Comparison of ENCODE assay signal across 8 mouse cellular contexts in genomic region chr1:133132388-133133326, GRCm38 (mm10). TPM values are rescaled to one million over a fixed set of nuclear protein-coding genes. Genes with fewer than 3 reads are reported as not detected.
DNase-seq lines count a peak whose midpoint lies in the region; ATAC-seq and TF ChIP-seq lines count a peak whose summit lies in the region.

No protein-coding gene starts in this region.

- no peak overlapping the region for H3K27ac ChIP-seq in forebrain, embryonic 11.5 days (ENCODE audit: low read depth, low read length)
- H3K27ac ChIP-seq in intestine, embryonic 16.5 days (ENCODE audit: low read length): peak overlapping the region; percentile 99

- peak; percentile 25 for DNase-seq in cerebellum, adult 11-12 months
- no peak for DNase-seq in cerebellum, adult 9-11 months
- no peak for DNase-seq in forebrain, embryonic 11.5 days (ENCODE audit: low spot score)
- no peak for DNase-seq in right cerebral cortex, adult 18-20 months

- no peaks in the 10 kb centered on the region for H3K27me3 ChIP-seq in C2C12 (ENCODE audit: control insufficient read depth, insufficient read depth, insufficient read length)
- no peaks in the 10 kb centered on the region for H3K27me3 ChIP-seq in forebrain, embryonic 11.5 days (ENCODE audit: control insufficient read depth, insufficient read depth, low read length)
- no peaks in the 10 kb centered on the region for H3K27me3 ChIP-seq in intestine, embryonic 16.5 days (replicated peaks; ENCODE audit: control insufficient read depth, insufficient read depth, low read length)
- no peaks in the 10 kb centered on the region for H3K27me3 ChIP-seq in myocyte (ENCODE audit: control insufficient read depth, insufficient read depth, insufficient read length)

- H3ac ChIP-seq in C2C12 (ENCODE audit: control insufficient read depth, insufficient read length, low read depth) (peak overlapping the region; percentile 84), myocyte (ENCODE audit: control insufficient read depth, insufficient read length) (peak overlapping the region; percentile 81)

- H3K4me1 ChIP-seq in forebrain, embryonic 11.5 days (replicated peaks; ENCODE audit: control insufficient read depth, insufficient read depth, low read length): peaks cover 27% of the 10 kb centered on the region
- peaks cover 12% of the 10 kb centered on the region for H3K4me1 ChIP-seq in intestine, embryonic 16.5 days (ENCODE audit: control insufficient read depth, insufficient read depth, low read length)

- H3K79me2 ChIP-seq in C2C12 (ENCODE audit: control insufficient read depth, insufficient read depth): peaks cover 66% of the 10 kb centered on the region
- H3K79me2 ChIP-seq in myocyte (ENCODE audit: control insufficient read depth, insufficient read depth): peaks cover 64% of the 10 kb centered on the region

- peak overlapping the region; percentile 98 for H3K9ac ChIP-seq in forebrain, embryonic 11.5 days (ENCODE audit: low read length)
- H3K9ac ChIP-seq in intestine, embryonic 16.5 days (ENCODE audit: low read depth, low read length): peak overlapping the region; percentile 100

- no peak for TF ChIP-seq CTCF in C2C12 (IDR thresholded peaks at IDR 0.05; ENCODE audit: control insufficient read depth, insufficient read depth, insufficient read length)

- peak overlapping the region; percentile 99 for H3K4me2 ChIP-seq in forebrain, embryonic 11.5 days (ENCODE audit: low read depth, low read length, severe bottlenecking)
- H3K4me2 ChIP-seq in intestine, embryonic 16.5 days (ENCODE audit: low read depth, low read length): peak overlapping the region; percentile 93
- peak overlapping the region; percentile 96 for H3K4me2 ChIP-seq in myocyte (ENCODE audit: low read depth)

- no peak for TF ChIP-seq POLR2A in myocyte (IDR thresholded peaks at IDR 0.05; ENCODE audit: insufficient read length, low read depth)

- ATAC-seq in forebrain, embryonic 11.5 days (replicated peaks; ENCODE audit: low FRiP score): no peak
- no peak for ATAC-seq in intestine, embryonic 16.5 days
- no peak for ATAC-seq in frontal cortex, adult (ENCODE audit: low TSS enrichment)

- peaks cover 62% of the 10 kb centered on the region for H3K79me3 ChIP-seq in C2C12 (ENCODE audit: low read depth)

- H3K9me3 ChIP-seq in forebrain, embryonic 11.5 days (ENCODE audit: control insufficient read depth, low read length): no peaks in the 10 kb centered on the region
- no peaks in the 10 kb centered on the region for H3K9me3 ChIP-seq in intestine, embryonic 16.5 days (ENCODE audit: control insufficient read depth, low read length)

- 26% methylated on average over 26 of the region's 26 CpGs for WGBS in forebrain, embryonic 11.5 days
- WGBS in intestine, embryonic 16.5 days: 5% methylated on average over 26 of the region's 26 CpGs

- H3K4me3 ChIP-seq in C2C12 (ENCODE audit: insufficient read depth, poor library complexity, severe bottlenecking) (peak overlapping the region; percentile 100), myocyte (peak overlapping the region; percentile 100)
- peak overlapping the region; percentile 96 for H3K4me3 ChIP-seq in forebrain, embryonic 11.5 days (ENCODE audit: low read depth, low read length)
- H3K4me3 ChIP-seq in intestine, embryonic 16.5 days (ENCODE audit: low read length): peak overlapping the region; percentile 98

- peaks cover 52% of the 10 kb centered on the region for H3K36me3 ChIP-seq in C2C12 (ENCODE audit: control insufficient read depth, insufficient read depth)
- no peaks in the 10 kb centered on the region; the same call in 1 of the 2 replicates for H3K36me3 ChIP-seq in forebrain, embryonic 11.5 days (ENCODE audit: control insufficient read depth, insufficient read depth, low read length)
- H3K36me3 ChIP-seq in intestine, embryonic 16.5 days (ENCODE audit: control insufficient read depth, insufficient read depth, low read length): peaks cover 4% of the 10 kb centered on the region; the same call in 1 of the 2 replicates
- H3K36me3 ChIP-seq in myocyte (ENCODE audit: control insufficient read depth, insufficient read depth): peaks cover 37% of the 10 kb centered on the region

TF ChIP-seq in C2C12, 6 proteins besides CTCF, POLR2A, EP300 and RAD21:
- TF ChIP-seq USF1 (IDR thresholded peaks at IDR 0.05; ENCODE audit: low read depth) (no peak), CEBPB (IDR thresholded peaks at IDR 0.05; ENCODE audit: low read depth) (no peak), MYOG (IDR thresholded peaks at IDR 0.05; ENCODE audit: control insufficient read depth, extremely low read depth, insufficient read length) (no peak), MYOD1 (IDR thresholded peaks at IDR 0.05; ENCODE audit: control insufficient read depth, insufficient read length, low read depth) (no peak), MAX (IDR thresholded peaks at IDR 0.05) (no peak)

TF ChIP-seq in myocyte, 11 proteins besides CTCF, POLR2A, EP300 and RAD21:
- no peak for TF ChIP-seq TCF3 (IDR thresholded peaks at IDR 0.05; ENCODE audit: insufficient read length, low read depth)
- TF ChIP-seq POLR2AphosphoS2 (IDR thresholded peaks at IDR 0.05; ENCODE audit: insufficient read length, low read depth): no peak
- TF ChIP-seq REST (IDR thresholded peaks at IDR 0.05; ENCODE audit: insufficient read depth, insufficient read length): no peak
- no peak for TF ChIP-seq E2F4 (IDR thresholded peaks at IDR 0.05; ENCODE audit: insufficient read depth)

RNA-seq across cellular contexts. Expression of gene Ppp1r15b, which starts 1.7 kb away (rescaled TPM):
- polyA plus RNA-seq in C2C12 (2012; fragmentation: generic; extraction: Trizol): 28.0 TPM
- 62.8 and 69.7 TPM in 2 replicates for polyA plus RNA-seq in forebrain, embryonic 11.5 days (2014; fragmentation: Nextera tagmentation; extraction: Ambion mirVana)
- 48.0 and 53.7 TPM in 2 replicates for polyA plus RNA-seq in intestine, embryonic 16.5 days (2015; fragmentation: Nextera tagmentation; extraction: Ambion mirVana)
- polyA plus RNA-seq in myocyte (2012; fragmentation: generic; extraction: Trizol): 30.9 TPM

RNA-seq across cellular contexts. Expression of gene Plekha6, which starts 31.4 kb away (rescaled TPM):
- polyA plus RNA-seq in C2C12 (2012; fragmentation: generic; extraction: Trizol): 0.15 TPM
- polyA plus RNA-seq in forebrain, embryonic 11.5 days (2014; fragmentation: Nextera tagmentation; extraction: Ambion mirVana): 16.2 and 18.8 TPM in 2 replicates
- polyA plus RNA-seq in intestine, embryonic 16.5 days (2015; fragmentation: Nextera tagmentation; extraction: Ambion mirVana): 10.6 and 11.0 TPM in 2 replicates
- 0.12 TPM for polyA plus RNA-seq in myocyte (2012; fragmentation: generic; extraction: Trizol)

Comparison
In these comparisons a context has a peak if more than half of its experiments do, and no peak if none do; other contexts are left out.
1. RNA of gene Plekha6, which starts 31.4 kb away (polyA plus RNA-seq): 16.2 to 18.8 TPM in forebrain, embryonic 11.5 days and 10.6 to 11.0 TPM in intestine, embryonic 16.5 days; 0.15 TPM in C2C12 (single experiment) and 0.12 TPM in myocyte (single experiment); every median in the first group is over 10 times any median in the second.
2. Peak in every context shown above with its lines, with median percentiles within 50 percentile points of each other: H3K4me3 ChIP-seq and H3K4me2 ChIP-seq.